Mouse (Mus musculus): ENCODE measurements at regions not wholly inside any gene's neighbourhood (a gene's known extent, or its start where the extent isn't known, plus 50 kb on each side); places are given as distances from the start of the nearest gene placed in this dataset.
A peak's percentile ranks its signal among the peaks of the same experiment; 100 is the strongest.

DNA sequence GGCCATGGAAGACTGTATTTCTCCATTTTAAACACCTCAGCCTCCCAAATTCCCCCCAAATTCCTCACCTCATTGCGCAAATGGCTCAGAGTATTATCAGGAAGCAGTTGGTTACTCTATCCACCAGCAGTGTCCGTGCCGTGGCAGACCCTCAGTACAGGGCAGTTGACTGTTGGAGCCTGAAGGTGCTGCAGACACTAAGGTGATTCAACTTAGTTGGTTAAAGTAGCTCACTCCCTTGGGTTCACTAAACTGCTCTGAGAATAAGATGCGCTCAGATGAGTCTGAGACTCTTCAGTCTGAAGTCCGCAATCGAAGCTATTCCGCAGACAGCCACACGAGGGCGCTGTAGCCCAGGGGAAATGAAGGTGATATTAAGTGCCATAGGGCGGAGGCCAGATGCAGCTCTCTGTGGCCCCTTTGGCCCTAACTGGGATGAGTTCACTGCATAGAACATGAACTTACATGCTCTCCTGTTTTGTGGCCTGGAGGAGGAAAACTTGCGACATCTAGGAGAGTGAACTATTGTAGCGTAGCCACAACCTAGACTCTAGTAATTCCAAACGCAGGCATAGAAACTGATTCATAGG is 62.9 kb downstream of the Amer3 start:
- no peak for ATAC-seq (replicated peaks; ENCODE audit: insufficient number of reproducible peaks, low FRiP score, low TSS enrichment)
- Histone ChIP-seq H3K4me1 (ENCODE audit: control insufficient read depth, insufficient read depth, low read length) (no peaks in the 10 kb centered on the region), H3K9me3 (replicated peaks; ENCODE audit: control insufficient read depth, low read length) (no peaks in the 10 kb centered on the region), H3K9ac (ENCODE audit: low read depth, low read length) (no peak overlapping the region), H3K4me3 (ENCODE audit: low read depth, low read length) (no peak overlapping the region), H3K27me3 (ENCODE audit: control insufficient read depth, insufficient read depth, low read length) (no peaks in the 10 kb centered on the region), H3K27ac (ENCODE audit: low read depth, low read length) (no peak overlapping the region), H3K36me3 (ENCODE audit: control insufficient read depth, insufficient read depth, low read length) (no peaks in the 10 kb centered on the region), H3K4me2 (no peak overlapping the region)
- 32% methylated on average over 13 of the region's 13 CpGs for WGBS (ENCODE audit: insufficient replicate concordance)

DNA sequence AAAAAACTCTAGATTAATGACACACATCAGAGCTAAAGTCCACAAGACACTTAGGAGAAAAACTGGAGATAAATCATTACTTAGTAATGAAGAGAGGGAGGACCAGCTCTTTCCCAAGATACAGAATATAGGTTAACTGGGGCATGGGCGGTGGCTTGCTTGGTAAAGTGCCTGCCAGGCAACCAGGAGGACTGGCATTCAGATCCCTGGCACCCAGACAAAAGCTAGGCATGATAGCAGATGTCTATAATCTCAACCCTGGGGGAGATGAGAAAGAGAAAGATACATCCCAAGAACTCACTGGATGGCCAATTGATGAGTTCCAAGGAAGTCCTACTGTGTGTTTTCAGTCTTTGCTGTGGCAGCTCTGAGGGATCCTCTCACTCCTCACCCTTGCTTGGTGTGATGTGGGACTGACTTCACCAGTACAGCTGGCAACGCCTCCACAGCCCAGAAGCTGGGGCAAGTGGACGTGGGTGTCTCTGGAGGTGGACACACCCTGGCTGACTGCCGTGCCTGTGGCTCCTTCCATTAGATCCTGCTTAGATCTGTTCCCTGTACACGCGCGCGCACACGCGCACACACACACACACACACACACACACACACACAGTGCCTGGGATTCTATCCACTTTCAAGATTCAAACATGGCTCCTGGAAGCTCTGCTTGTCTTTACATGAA is 74.6 kb downstream of the Amer3 start:
- Histone ChIP-seq H3K27ac (ENCODE audit: low read depth, low read length) (no peak overlapping the region), H3K9ac (ENCODE audit: low read depth, low read length) (no peak overlapping the region), H3K36me3 (ENCODE audit: control insufficient read depth, insufficient read depth, low read length) (no peaks in the 10 kb centered on the region), H3K4me3 (ENCODE audit: low read depth, low read length) (no peak overlapping the region), H3K27me3 (ENCODE audit: control insufficient read depth, insufficient read depth, low read length) (no peaks in the 10 kb centered on the region), H3K4me1 (ENCODE audit: control insufficient read depth, insufficient read depth, low read length) (no peaks in the 10 kb centered on the region), H3K9me3 (replicated peaks; ENCODE audit: control insufficient read depth, low read length) (no peaks in the 10 kb centered on the region), H3K4me2 (no peak overlapping the region)
- WGBS (ENCODE audit: insufficient replicate concordance), result 88% methylated on average over 10 of the region's 10 CpGs
- ATAC-seq (replicated peaks; ENCODE audit: insufficient number of reproducible peaks, low FRiP score, low TSS enrichment), result no peak

DNA sequence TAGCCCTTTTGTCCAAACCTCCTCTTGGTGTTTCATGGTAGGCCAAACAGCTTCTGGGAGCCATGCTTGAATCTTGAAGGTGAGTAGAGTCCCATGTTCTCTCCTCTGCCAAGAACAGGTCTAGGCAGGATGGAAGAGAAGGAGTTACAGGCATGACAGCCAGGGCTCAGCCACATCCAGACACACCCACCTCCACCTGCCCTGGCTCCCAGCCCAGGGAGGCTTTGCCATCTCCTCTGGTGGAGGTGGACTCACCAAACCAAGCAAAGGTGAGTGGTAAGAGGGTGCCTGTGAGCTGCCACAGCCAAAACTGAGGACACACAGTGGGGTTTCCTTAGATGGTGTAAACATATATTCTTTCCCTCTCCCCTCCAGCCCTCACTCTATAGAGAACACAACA is 78.0 kb downstream of the Amer3 start:
- Histone ChIP-seq H3K27me3 (ENCODE audit: control insufficient read depth, insufficient read depth, low read length) (no peaks in the 10 kb centered on the region), H3K4me3 (ENCODE audit: low read depth, low read length) (no peak overlapping the region), H3K36me3 (ENCODE audit: control insufficient read depth, insufficient read depth, low read length) (no peaks in the 10 kb centered on the region), H3K4me1 (ENCODE audit: control insufficient read depth, insufficient read depth, low read length) (no peaks in the 10 kb centered on the region), H3K4me2 (no peak overlapping the region), H3K27ac (ENCODE audit: low read depth, low read length) (no peak overlapping the region), H3K9ac (ENCODE audit: low read depth, low read length) (no peak overlapping the region), H3K9me3 (replicated peaks; ENCODE audit: control insufficient read depth, low read length) (no peaks in the 10 kb centered on the region)
- ATAC-seq (replicated peaks; ENCODE audit: insufficient number of reproducible peaks, low FRiP score, low TSS enrichment), result no peak

DNA sequence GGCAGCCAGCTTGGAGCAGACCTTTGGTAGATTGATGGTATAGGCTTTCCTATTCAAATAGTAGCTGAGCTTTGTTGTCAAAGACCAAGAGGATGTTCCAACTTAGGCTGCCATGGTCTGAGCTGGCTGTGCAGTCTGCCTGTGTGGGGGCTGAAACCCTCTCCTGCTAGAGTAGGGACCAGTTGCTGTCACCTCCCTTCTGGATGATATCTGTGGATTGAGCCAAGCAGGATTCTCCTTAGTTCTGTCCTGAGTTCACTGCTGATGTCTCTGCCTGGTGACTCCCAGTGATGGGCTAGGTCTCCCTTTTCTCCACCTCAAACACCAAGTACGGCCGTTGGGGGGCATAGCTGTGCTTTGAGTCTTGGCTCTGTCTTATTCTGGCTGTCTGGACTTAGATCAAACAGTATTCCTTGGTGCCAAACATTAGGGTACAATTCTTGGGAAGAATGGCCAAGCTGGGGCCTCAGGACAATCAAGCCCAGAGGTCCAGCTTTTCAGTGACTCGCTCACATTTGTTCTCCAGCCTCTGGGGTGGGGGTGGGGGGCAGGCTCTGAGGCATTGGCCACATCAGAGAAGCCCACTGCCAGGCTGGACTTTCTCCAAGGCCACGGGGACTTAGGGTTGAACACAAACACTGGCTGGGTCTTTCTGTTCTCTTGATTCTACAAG is 84.6 kb downstream of the Amer3 start:
- Histone ChIP-seq H3K36me3 (ENCODE audit: control insufficient read depth, insufficient read depth, low read length) (no peaks in the 10 kb centered on the region), H3K4me1 (ENCODE audit: control insufficient read depth, insufficient read depth, low read length) (no peaks in the 10 kb centered on the region), H3K9me3 (replicated peaks; ENCODE audit: control insufficient read depth, low read length) (no peaks in the 10 kb centered on the region), H3K4me3 (ENCODE audit: low read depth, low read length) (no peak overlapping the region), H3K4me2 (no peak overlapping the region), H3K27me3 (ENCODE audit: control insufficient read depth, insufficient read depth, low read length) (no peaks in the 10 kb centered on the region), H3K27ac (ENCODE audit: low read depth, low read length) (no peak overlapping the region), H3K9ac (ENCODE audit: low read depth, low read length) (no peak overlapping the region)
- no peak for ATAC-seq (replicated peaks; ENCODE audit: insufficient number of reproducible peaks, low FRiP score, low TSS enrichment)
- WGBS (ENCODE audit: insufficient replicate concordance), result 73% methylated on average over 4 of the region's 4 CpGs

DNA sequence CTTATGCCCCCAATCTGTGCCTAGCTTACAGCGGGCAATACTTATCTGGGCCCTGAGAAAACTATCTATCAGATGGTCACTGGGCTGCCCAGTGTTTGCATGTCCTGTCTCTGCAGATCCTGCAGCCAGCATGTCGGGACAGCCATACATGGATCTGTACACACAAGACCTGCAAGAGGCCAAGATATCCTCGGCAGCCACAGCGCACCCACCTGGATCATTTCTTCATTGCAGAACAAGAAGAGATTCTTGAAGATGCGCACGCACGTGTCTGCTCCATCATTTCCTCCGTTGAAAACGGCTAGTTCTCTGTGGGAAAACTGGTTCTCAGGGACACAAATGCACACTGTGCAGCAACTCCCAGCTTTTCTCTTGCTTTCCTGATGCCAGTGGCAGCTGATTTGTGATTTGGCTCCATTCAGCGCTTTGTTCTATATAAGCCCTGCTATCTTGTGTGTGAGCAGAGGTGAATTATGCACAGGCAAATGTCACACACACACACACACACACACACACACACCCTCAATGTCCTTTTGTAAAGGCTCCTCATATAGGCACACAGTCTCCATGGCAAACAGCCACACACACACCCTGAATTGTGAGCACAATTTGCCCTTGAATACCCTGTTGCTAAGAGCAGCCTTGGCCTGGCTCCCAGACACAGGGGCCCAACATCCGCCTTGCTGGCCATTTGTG is 85.5 kb downstream of the Amer3 start:
- no peak overlapping the region for H3K27ac ChIP-seq (ENCODE audit: low read depth, low read length)
- H3K4me3 ChIP-seq (ENCODE audit: low read depth, low read length), result no peak overlapping the region
- no peak for ATAC-seq (replicated peaks; ENCODE audit: insufficient number of reproducible peaks, low FRiP score, low TSS enrichment)
- H3K27me3 ChIP-seq (ENCODE audit: control insufficient read depth, insufficient read depth, low read length), result no peaks in the 10 kb centered on the region
- no peak overlapping the region for H3K4me2 ChIP-seq
- H3K4me1 ChIP-seq (ENCODE audit: control insufficient read depth, insufficient read depth, low read length), result no peaks in the 10 kb centered on the region
- no peak overlapping the region for H3K9ac ChIP-seq (ENCODE audit: low read depth, low read length)
- H3K9me3 ChIP-seq (replicated peaks; ENCODE audit: control insufficient read depth, low read length), result no peaks in the 10 kb centered on the region
- H3K36me3 ChIP-seq (ENCODE audit: control insufficient read depth, insufficient read depth, low read length), result no peaks in the 10 kb centered on the region
- WGBS (ENCODE audit: insufficient replicate concordance), result 78% methylated on average over 11 of the region's 11 CpGs

DNA sequence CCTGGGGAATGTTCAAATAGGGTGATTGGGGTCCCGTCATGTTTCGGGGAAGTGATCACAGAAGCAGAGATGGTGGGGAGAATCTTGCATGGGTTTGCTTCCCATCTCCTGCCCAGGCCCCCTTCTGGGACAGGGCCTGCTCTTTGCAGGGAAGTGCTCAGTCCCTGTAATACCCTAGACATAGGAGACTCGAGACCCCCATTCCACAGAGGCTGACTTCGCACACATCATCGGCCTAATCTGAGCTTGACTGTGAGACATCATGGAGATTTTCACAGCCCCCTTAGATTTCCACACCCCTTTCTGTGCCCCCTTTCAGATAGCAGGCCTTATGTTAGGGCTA is 86.0 kb downstream of the Amer3 start:
- no peaks in the 10 kb centered on the region for H3K4me1 ChIP-seq (ENCODE audit: control insufficient read depth, insufficient read depth, low read length)
- no peaks in the 10 kb centered on the region for H3K9me3 ChIP-seq (replicated peaks; ENCODE audit: control insufficient read depth, low read length)
- H3K4me3 ChIP-seq (ENCODE audit: low read depth, low read length), result no peak overlapping the region
- no peak overlapping the region for H3K27ac ChIP-seq (ENCODE audit: low read depth, low read length)
- no peaks in the 10 kb centered on the region for H3K27me3 ChIP-seq (ENCODE audit: control insufficient read depth, insufficient read depth, low read length)
- no peaks in the 10 kb centered on the region for H3K36me3 ChIP-seq (ENCODE audit: control insufficient read depth, insufficient read depth, low read length)
- 78% methylated on average over 5 of the region's 5 CpGs for WGBS (ENCODE audit: insufficient replicate concordance)
- no peak overlapping the region for H3K4me2 ChIP-seq
- ATAC-seq (replicated peaks; ENCODE audit: insufficient number of reproducible peaks, low FRiP score, low TSS enrichment), result no peak
- H3K9ac ChIP-seq (ENCODE audit: low read depth, low read length), result no peak overlapping the region

DNA sequence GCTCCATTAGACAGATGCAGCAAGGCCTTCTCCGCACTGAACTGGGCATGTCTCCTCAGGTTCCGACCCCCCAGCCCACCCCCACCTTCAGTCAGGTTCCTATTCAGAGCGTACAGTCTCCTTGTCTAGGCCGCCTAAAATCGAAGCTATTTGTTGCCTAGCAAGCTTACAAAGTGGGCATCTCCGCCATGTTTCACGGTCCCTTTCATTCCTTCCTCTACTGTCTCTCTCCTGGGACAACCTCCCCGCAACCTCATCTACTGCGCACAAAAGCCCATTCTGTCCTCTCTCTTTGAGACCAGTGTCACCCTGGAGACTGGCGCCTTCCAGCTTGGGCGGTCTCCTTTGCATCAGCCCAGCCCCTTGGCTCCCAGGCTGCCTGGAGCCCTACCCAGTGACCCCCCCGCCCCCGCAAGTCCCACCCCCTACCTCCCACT is 86.8 kb downstream of the Amer3 start:
- Histone ChIP-seq H3K4me1 (ENCODE audit: control insufficient read depth, insufficient read depth, low read length) (no peaks in the 10 kb centered on the region), H3K27me3 (ENCODE audit: control insufficient read depth, insufficient read depth, low read length) (no peaks in the 10 kb centered on the region), H3K9ac (ENCODE audit: low read depth, low read length) (no peak overlapping the region), H3K4me2 (no peak overlapping the region), H3K36me3 (ENCODE audit: control insufficient read depth, insufficient read depth, low read length) (no peaks in the 10 kb centered on the region), H3K4me3 (ENCODE audit: low read depth, low read length) (no peak overlapping the region), H3K27ac (ENCODE audit: low read depth, low read length) (no peak overlapping the region), H3K9me3 (replicated peaks; ENCODE audit: control insufficient read depth, low read length) (no peaks in the 10 kb centered on the region)
- no peak for ATAC-seq (replicated peaks; ENCODE audit: insufficient number of reproducible peaks, low FRiP score, low TSS enrichment)
- WGBS (ENCODE audit: insufficient replicate concordance), result 76% methylated on average over 13 of the region's 13 CpGs

DNA sequence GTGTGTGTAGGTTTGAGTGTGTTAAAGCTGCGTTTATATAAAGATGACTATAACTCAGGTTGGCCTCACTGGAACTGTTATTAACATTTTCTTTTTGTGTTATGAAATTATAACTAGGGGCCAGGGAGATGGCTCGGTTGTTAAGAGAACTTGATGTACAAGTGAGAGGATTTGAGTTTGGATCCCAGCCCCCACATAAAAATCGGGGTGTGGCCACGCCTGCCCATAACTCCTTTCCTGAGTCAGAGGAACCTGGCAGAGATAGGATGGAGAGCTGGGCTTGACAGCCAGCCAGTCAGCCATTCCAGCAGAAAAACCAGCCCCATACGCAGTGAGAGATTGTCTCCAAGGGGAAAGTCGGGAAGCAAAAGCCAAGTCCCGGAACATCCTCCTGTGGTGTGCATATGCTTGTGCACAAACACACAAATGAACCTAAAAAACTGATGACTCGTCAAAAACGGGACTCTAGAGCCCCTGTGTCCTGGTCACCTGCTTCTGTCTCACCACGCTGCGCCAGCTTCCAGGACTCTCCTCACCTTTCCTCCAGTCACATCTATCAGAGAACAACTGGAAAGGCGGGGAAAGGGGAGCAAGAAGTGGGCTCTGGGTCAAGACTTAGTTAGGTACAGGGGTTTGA is 97.8 kb downstream of the Amer3 start:
- Histone ChIP-seq H3K27me3 (ENCODE audit: control insufficient read depth, insufficient read depth, low read length) (peaks cover 31% of the 10 kb centered on the region), H3K9me3 (replicated peaks; ENCODE audit: control insufficient read depth, low read length) (no peaks in the 10 kb centered on the region), H3K27ac (ENCODE audit: low read depth, low read length) (no peak overlapping the region), H3K9ac (ENCODE audit: low read depth, low read length) (no peak overlapping the region), H3K4me3 (ENCODE audit: low read depth, low read length) (peak overlapping the region; percentile 43; the same call in 1 of the 2 replicates), H3K4me1 (ENCODE audit: control insufficient read depth, insufficient read depth, low read length) (peaks cover 3% of the 10 kb centered on the region; the same call in 1 of the 2 replicates), H3K4me2 (peak overlapping the region; percentile 66; the same call in 1 of the 2 replicates), H3K36me3 (ENCODE audit: control insufficient read depth, insufficient read depth, low read length) (no peaks in the 10 kb centered on the region)
- ATAC-seq (replicated peaks; ENCODE audit: insufficient number of reproducible peaks, low FRiP score, low TSS enrichment), result no peak
- WGBS (ENCODE audit: insufficient replicate concordance), result 35% methylated on average over 12 of the region's 12 CpGs
